Mouse (Mus musculus) kidney, postnatal 0 days (tissue): ENCODE results near the gene Bcas1. TPM values are rescaled to one million over a fixed set of nuclear protein-coding genes. Genes with fewer than 3 reads are reported as not detected.

Experiments used
- ATAC-seq: fragments of 200-750 bp; cut with Nextera tagmentation; replicated peaks from 2 replicates; pipeline ENCODE4 v1.8.0; 2017; ENCODE audit warnings: low read depth, moderate number of reproducible peaks, moderate TSS enrichment, moderate library complexity; ENCODE audit not compliant: low FRiP score
- DNase-seq: peaks from one replicate; pipeline ENCODE4 v3.0.0-alpha.2; 2016; ENCODE audit warnings: low spot score
- H3K27ac ChIP-seq: fragments of 300-500 bp; sonication (generic); 2 replicates; pipeline ENCODE4 v1.5.1; 2014; ENCODE audit warnings: mild to moderate bottlenecking
- H3K27me3 ChIP-seq: fragments of 300-500 bp; sonication (generic); 2 replicates; pipeline ENCODE4 v1.6.1; 2014; ENCODE audit warnings: low read length, mixed read lengths; ENCODE audit not compliant: insufficient read depth
- H3K36me3 ChIP-seq: fragments of 300-500 bp; sonication (generic); 2 replicates; pipeline ENCODE4 v1.6.1; 2014; ENCODE audit warnings: low read length, mixed read lengths; ENCODE audit not compliant: insufficient read depth
- H3K4me1 ChIP-seq: fragments of 300-500 bp; sonication (generic); replicated peaks from 2 replicates; pipeline ENCODE4 v1.6.1; 2014; ENCODE audit warnings: antibody characterized with exemption, low read length, mixed read lengths; ENCODE audit not compliant: insufficient read depth
- H3K4me2 ChIP-seq: fragments of 300-500 bp; sonication (generic); 2 replicates; pipeline ENCODE4 v1.6.1; 2014; ENCODE audit warnings: mild to moderate bottlenecking, low read length, moderate library complexity, mixed read lengths
- H3K4me3 ChIP-seq: fragments of 300-500 bp; sonication (generic); replicated peaks from 2 replicates; pipeline ENCODE4 v1.5.1; 2014; ENCODE audit warnings: low read depth, low read length
- H3K9ac ChIP-seq: fragments of 300-500 bp; sonication (generic); 2 replicates; pipeline ENCODE4 v1.6.1; 2014; ENCODE audit warnings: low read depth, low read length
- H3K9me3 ChIP-seq: fragments of 300-500 bp; sonication (generic); replicated peaks from 2 replicates; pipeline ENCODE4 v1.6.1; 2016; ENCODE audit warnings: low read length, inconsistent platforms, mixed read lengths
- CTCF ChIP-seq: IDR thresholded peaks from 2 replicates; pipeline ENCODE4 v1.5.1; 2016; ENCODE audit warnings: antibody characterized with exemption, low read depth, mild to moderate bottlenecking, moderate library complexity
- WGBS: fragments of 180-500 bp; shearing (Covaris S2); extraction: QIAGEN DNeasy Blood & Tissue Kit; methylation state at CpG from one replicate; pipeline ENCODE4 v1.1.7; 2014; 5-methylcytosine and 5-hydroxymethylcytosine counted together
- polyA plus RNA-seq: library from polyadenylated mRNA; unstranded; fragments of >200 nt; fragmentation: Nextera tagmentation; extraction: Ambion mirVana; gene quantifications from 2 replicates; pipeline ENCODE4 v1.2.1, GENCODE M21; 2015

Gene Bcas1
- polyA plus RNA-seq, 1 experiment from 2014 or later: 0.61 TPM

DNA sequence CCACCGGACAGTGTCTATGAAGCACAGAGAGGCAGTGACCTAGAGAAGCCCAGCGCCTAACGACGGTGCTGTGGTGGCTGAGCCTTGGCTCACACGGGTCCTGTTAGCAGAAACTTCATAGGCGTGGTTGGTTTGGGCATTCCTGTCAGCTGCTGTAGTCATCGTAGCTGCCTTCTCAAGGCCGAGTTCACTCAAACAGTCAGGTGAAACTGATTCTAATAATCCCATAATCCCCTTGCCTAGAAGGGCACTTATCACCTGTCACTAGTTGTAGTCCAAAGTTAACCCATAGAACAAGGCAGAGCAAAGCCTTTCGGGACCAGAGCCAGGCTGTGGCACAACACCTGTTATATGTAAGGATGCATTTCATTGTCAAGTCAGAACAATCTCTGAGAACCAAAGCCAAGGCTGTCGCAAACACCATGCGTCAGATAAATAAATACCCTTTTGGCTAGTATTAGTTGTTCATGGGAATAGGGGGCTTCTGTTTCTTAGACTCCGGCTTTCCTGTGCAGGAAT is 85.3 kb downstream of the Bcas1 start:
- Histone ChIP-seq H3K27ac (no peak overlapping the region), H3K36me3 (no peaks in the 10 kb centered on the region), H3K4me3 (no peak overlapping the region), H3K4me2 (no peak overlapping the region), H3K9me3 (no peaks in the 10 kb centered on the region), H3K4me1 (peaks cover 26% of the 10 kb centered on the region), H3K9ac (no peak overlapping the region), H3K27me3 (no peaks in the 10 kb centered on the region)
- no peak for ATAC-seq
- no peak for DNase-seq
- TF ChIP-seq CTCF: no peak
- 89% methylated on average over 12 of the region's 12 CpGs for WGBS

DNA sequence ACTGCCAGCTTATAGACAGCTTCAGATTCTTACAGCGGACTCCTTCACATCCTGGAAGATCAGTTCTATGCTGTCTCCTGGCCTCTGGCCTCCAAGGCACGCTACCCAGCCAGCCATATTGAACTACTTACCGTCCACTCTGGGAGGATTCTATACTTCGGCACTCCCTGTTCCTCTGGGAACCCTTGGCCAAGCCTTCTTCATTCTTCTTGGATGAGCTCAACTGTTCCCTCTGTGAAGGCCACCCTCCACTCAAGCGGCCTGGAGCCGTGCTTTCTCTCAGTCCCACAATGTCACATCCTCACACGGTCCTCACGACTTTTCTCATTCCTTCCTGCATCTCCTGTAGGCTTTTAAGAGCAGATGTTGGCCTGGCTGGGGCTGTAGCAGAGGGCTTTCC is 86.5 kb downstream of the Bcas1 start:
- Histone ChIP-seq H3K4me3 (no peak overlapping the region), H3K4me2 (no peak overlapping the region), H3K9me3 (no peaks in the 10 kb centered on the region), H3K27ac (no peak overlapping the region), H3K4me1 (peaks cover 26% of the 10 kb centered on the region), H3K36me3 (no peaks in the 10 kb centered on the region), H3K9ac (no peak overlapping the region), H3K27me3 (no peaks in the 10 kb centered on the region)
- ATAC-seq (no peak), DNase-seq (no peak)
- WGBS: 73% methylated on average over 8 of the region's 8 CpGs
- TF ChIP-seq CTCF: no peak

GRCm38 (mm10) chr2:170336266-170336760 is 91.3 kb downstream of the Bcas1 start:
- no peaks in the 10 kb centered on the region for H3K27me3 ChIP-seq
- no peaks in the 10 kb centered on the region for H3K4me1 ChIP-seq
- ATAC-seq: no peak
- H3K4me3 ChIP-seq: no peak overlapping the region
- no peak for DNase-seq
- WGBS: 62% methylated on average over 9 of the region's 9 CpGs
- H3K4me2 ChIP-seq: no peak overlapping the region
- no peak overlapping the region for H3K27ac ChIP-seq
- TF ChIP-seq CTCF: no peak
- no peaks in the 10 kb centered on the region for H3K9me3 ChIP-seq
- H3K9ac ChIP-seq: no peak overlapping the region
- no peaks in the 10 kb centered on the region for H3K36me3 ChIP-seq

DNA sequence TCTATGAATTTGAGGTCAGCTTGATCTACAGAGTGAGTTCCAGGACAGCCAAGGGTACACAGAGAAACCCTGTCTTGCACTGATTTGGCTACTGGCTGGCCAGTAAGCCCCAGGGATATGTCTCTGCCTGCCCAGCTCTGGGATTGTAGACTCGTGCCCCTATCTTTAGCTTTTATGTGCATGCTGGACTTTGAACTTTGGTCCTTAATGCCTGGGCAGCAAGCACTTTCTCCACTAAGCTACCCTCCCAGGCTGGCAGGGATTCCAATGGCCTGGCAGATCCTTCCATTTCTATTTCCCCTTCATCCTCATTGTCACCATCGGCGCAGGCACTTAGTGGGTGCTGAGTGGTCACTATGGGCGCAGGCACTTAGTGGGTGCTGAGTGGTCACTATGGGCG is 92.5 kb downstream of the Bcas1 start:
- H3K9me3 ChIP-seq: no peaks in the 10 kb centered on the region
- no peak overlapping the region for H3K4me3 ChIP-seq
- no peak overlapping the region for H3K27ac ChIP-seq
- no peaks in the 10 kb centered on the region for H3K27me3 ChIP-seq
- H3K4me2 ChIP-seq: no peak overlapping the region
- no peaks in the 10 kb centered on the region for H3K36me3 ChIP-seq
- no peak for TF ChIP-seq CTCF
- no peak overlapping the region for H3K9ac ChIP-seq
- ATAC-seq (no peak), DNase-seq (no peak)
- WGBS: 92% methylated on average over 5 of the region's 5 CpGs
- 0 out of 2 replicates have a peak, but pooled peaks cover 5% of the 10 kb centered on the region for H3K4me1 ChIP-seq

DNA sequence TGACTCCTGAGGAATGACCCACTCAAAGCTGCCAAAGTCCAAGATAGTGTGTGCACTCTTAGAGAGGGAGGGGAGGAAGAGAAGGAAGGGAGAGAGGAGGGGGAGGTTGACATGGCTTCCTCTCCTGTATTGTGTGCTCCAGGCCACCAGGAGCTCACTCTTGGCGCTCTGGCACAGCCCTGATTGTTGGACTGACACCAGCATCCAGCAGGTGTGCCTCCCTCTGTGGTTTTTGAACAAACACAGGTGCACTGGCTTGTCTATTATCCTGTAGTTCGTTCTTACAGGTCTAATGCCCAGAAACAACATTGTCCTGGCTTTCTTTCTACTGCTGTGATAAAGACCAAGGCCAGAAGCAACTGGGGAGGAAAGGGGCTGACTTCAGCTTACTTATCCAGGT is 95.8 kb downstream of the Bcas1 start:
- H3K27me3 ChIP-seq: no peaks in the 10 kb centered on the region

DNA sequence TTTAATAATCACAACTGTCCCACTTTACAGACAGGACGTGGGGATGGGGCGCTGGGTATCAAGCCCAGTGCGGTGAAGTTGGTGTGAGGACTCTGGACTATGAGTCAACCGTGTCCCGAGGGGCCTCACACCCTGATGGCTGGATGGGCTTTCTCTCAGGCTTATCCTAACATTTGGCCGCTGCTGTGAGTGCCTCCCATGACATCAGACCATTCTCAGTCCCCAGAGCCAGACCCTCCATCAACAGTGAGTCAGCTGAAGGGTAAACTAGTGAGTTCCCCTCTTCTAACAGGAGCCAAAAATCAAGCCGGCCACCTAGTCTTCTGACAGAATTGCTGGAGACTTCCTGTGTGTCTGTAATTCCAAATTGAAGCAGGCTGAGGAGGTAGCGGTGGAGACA is 97.2 kb downstream of the Bcas1 start:
- Histone ChIP-seq H3K27me3 (no peaks in the 10 kb centered on the region), H3K4me1 (0 out of 2 replicates have a peak, but pooled peaks cover 6% of the 10 kb centered on the region), H3K27ac (no peak overlapping the region), H3K4me2 (no peak overlapping the region), H3K4me3 (no peak overlapping the region), H3K36me3 (no peaks in the 10 kb centered on the region), H3K9me3 (no peaks in the 10 kb centered on the region), H3K9ac (no peak overlapping the region)
- ATAC-seq (no peak), DNase-seq (no peak)
- TF ChIP-seq CTCF: no peak
- 41% methylated on average over 8 of the region's 8 CpGs for WGBS

More for the DNA sequence above, 95.8 kb downstream of the Bcas1 start:
- Histone ChIP-seq H3K27ac (no peak overlapping the region), H3K4me3 (no peak overlapping the region), H3K9me3 (no peaks in the 10 kb centered on the region), H3K36me3 (no peaks in the 10 kb centered on the region), H3K4me1 (0 out of 2 replicates have a peak, but pooled peaks cover 6% of the 10 kb centered on the region), H3K4me2 (no peak overlapping the region), H3K9ac (no peak overlapping the region)
- TF ChIP-seq CTCF: no peak
- no peak for DNase-seq
- no peak for ATAC-seq
- 67% methylated on average over 2 of the region's 2 CpGs for WGBS

- WGBS: 82% methylated on average over 13 of the region's 13 CpGs
- no peak for TF ChIP-seq CTCF
- Histone ChIP-seq H3K36me3 (no peaks in the 10 kb centered on the region), H3K9me3 (no peaks in the 10 kb centered on the region), H3K27me3 (no peaks in the 10 kb centered on the region), H3K9ac (no peak overlapping the region), H3K4me2 (no peak overlapping the region), H3K4me3 (no peak overlapping the region), H3K27ac (no peak overlapping the region), H3K4me1 (0 out of 2 replicates have a peak, but pooled peaks cover 6% of the 10 kb centered on the region)
- no peak for DNase-seq
- ATAC-seq: no peak
Measured at GRCm38 (mm10) chr2:170329921-170330320, 97.7 kb downstream of the Bcas1 start.
